In genomic region chr4:149517868-149518340, GRCm38 (mm10) we compare ENCODE assay signal across 8 mouse cellular contexts. TPM values are rescaled to one million over a fixed set of nuclear protein-coding genes. Genes with fewer than 3 reads are reported as not detected.
DNase-seq lines count a peak whose midpoint lies in the region; ATAC-seq lines count a peak whose summit lies in the region.

Gene Ctnnbip1, plus strand, starts transcription at chr4:149518236.

- peak; percentile 100 for DNase-seq in Muller cell, postnatal 12 days (ENCODE audit: inconsistent ontology term)
- DNase-seq in cerebellum, adult 9-11 months: peak; percentile 99
- DNase-seq in frontal cortex, postnatal 10 days (ENCODE audit: low spot score in 2 of 2): peak; percentile 96 to 97
- peak; percentile 91 to 96 for DNase-seq in layer of hippocampus, postnatal 14 days (ENCODE audit: low spot score in 2 of 2)
- DNase-seq in lung, postnatal 14 days: peak; percentile 97
- peak; percentile 83 for DNase-seq in retina, adult 2 months (ENCODE audit: low read depth, low spot score)
- peak; percentile 94 to 95 for DNase-seq in thymus, postnatal 36 days

- no peaks in the 10 kb centered on the region for H3K27me3 ChIP-seq in hindbrain, embryonic 12.5 days

- peak within 1 kb of the TSS; percentile 73; the same call in 1 of the 2 replicates for H3K27ac ChIP-seq in hindbrain, embryonic 12.5 days

- H3K36me3 ChIP-seq in hindbrain, embryonic 12.5 days: no peaks in the 10 kb centered on the region

- peak; percentile 98 for ATAC-seq in hindbrain, embryonic 12.5 days (ENCODE audit: low FRiP score)

- no peaks in the 10 kb centered on the region for H3K9me3 ChIP-seq in hindbrain, embryonic 12.5 days (replicated peaks)

- H3K4me1 ChIP-seq in hindbrain, embryonic 12.5 days: peaks cover 19% of the 10 kb centered on the region

- peak within 1 kb of the TSS; percentile 90 for H3K4me3 ChIP-seq in hindbrain, embryonic 12.5 days

- H3K9ac ChIP-seq in hindbrain, embryonic 12.5 days: peak within 1 kb of the TSS; percentile 95

- peak within 1 kb of the TSS; percentile 91 for H3K4me2 ChIP-seq in hindbrain, embryonic 12.5 days (replicated peaks)

- WGBS in hindbrain, embryonic 12.5 days: under 1% methylated on average over 42 of the region's 46 CpGs

RNA-seq across cellular contexts. Expression of gene Ctnnbip1, which starts in this region (rescaled TPM):
- 79.0 and 87.1 TPM in 2 replicates for polyA plus RNA-seq in hindbrain, embryonic 12.5 days (2016; fragmentation: Nextera tagmentation; extraction: Ambion mirVana)
- total RNA-seq in layer of hippocampus, postnatal 14 days (2021): 10 to 100 TPM; 57.9 to 58.9 TPM

Comparison
In these comparisons a context has a peak if more than half of its experiments do, and no peak if none do; other contexts are left out.
1. Peak in every context shown above with its lines: DNase-seq, ATAC-seq, H3K4me3 ChIP-seq and H3K27ac ChIP-seq.